Mouse (Mus musculus) liver, adult 2 months (tissue): ENCODE measurements around the gene Ypel2.

Experiments
- CTCF ChIP-seq: fragments of 200-500 bp; IDR thresholded peaks from 2 replicates; pipeline ENCODE4 v1.5.1; 2011; ENCODE audit warnings: low read depth, low read length, control low read depth
- POLR2A ChIP-seq: fragments of 200-500 bp; IDR thresholded peaks from 2 replicates; pipeline ENCODE4 v1.6.1; 2011; ENCODE audit warnings: low read length, control low read depth; ENCODE audit not compliant: insufficient read depth; ENCODE audit errors: extremely low read depth

DNA sequence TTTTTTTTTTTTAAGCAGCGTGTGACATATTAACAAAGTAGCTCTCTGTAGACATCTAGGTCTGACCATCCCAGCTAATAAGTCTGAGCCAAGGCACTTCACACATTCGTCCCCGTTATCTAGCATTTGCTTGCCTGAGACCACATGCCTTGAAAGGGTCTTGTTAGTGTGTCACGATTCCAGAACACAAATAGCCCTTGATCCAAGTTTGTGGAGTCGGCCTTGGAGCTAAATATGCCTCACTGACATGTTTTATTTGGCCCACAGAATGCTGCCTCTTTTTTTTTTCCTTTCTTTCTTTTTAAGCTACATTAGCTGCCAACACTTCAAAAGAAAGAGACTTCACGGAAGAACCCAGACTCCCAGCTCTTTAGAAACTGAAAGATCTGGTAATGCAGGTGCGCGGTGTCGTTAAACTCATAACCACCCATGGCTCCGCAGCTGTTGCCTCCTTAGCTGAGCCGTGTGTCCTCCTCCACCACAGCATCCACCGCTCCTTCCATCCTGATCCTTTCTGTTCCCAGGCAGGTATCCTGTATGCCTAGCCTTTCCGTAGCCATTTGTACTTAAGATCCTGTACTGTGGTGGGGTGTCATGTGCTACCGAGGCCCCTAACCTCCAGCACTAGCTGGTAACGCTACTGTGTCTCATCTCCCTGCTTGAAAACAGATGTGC is 100.4 kb downstream of the Ypel2 start:
- TF ChIP-seq CTCF (no peak), POLR2A (no peak)
